Mouse (Mus musculus) heart, embryonic 15.5 days (tissue): ENCODE measurements at regions not wholly inside any gene's neighbourhood (a gene's known extent, or its start where the extent isn't known, plus 50 kb on each side); places are given as distances from the start of the nearest gene placed in this dataset.
A peak's percentile ranks its signal among the peaks of the same experiment; 100 is the strongest.
"Not testable (repeated sequence)": the region's sequence is repeated elsewhere in the genome, so short reads cannot be mapped to it uniquely, and the experiment has no call there.

ENCODE experiments used
- ATAC-seq: fragments of 200-750 bp; cut with Nextera tagmentation; replicated peaks from 2 replicates; pipeline ENCODE4 v1.8.0; 2017; ENCODE audit warnings: low read depth, moderate TSS enrichment; ENCODE audit not compliant: insufficient number of reproducible peaks, insufficient read depth, low FRiP score
- H3K27ac ChIP-seq: fragments of 300-500 bp; sonication (generic); 2 replicates; pipeline ENCODE4 v1.5.1; 2015; ENCODE audit warnings: mild to moderate bottlenecking, inconsistent platforms
- H3K27me3 ChIP-seq: fragments of 300-500 bp; sonication (generic); 2 replicates; pipeline ENCODE4 v1.6.1; 2015; ENCODE audit warnings: inconsistent platforms
- H3K36me3 ChIP-seq: fragments of 300-500 bp; sonication (generic); 2 replicates; pipeline ENCODE4 v1.6.1; 2015; ENCODE audit warnings: mild to moderate bottlenecking, inconsistent platforms
- H3K4me1 ChIP-seq: fragments of 300-500 bp; sonication (generic); replicated peaks from 2 replicates; pipeline ENCODE4 v1.6.1; 2015; ENCODE audit warnings: inconsistent platforms
- H3K4me2 ChIP-seq: fragments of 300-500 bp; sonication (generic); 2 replicates; pipeline ENCODE4 v1.6.1; 2015; ENCODE audit warnings: inconsistent platforms, mild to moderate bottlenecking, moderate library complexity
- H3K4me3 ChIP-seq: fragments of 300-500 bp; sonication (generic); 2 replicates; pipeline ENCODE4 v1.5.1; 2015; ENCODE audit warnings: mild to moderate bottlenecking, inconsistent platforms
- H3K9ac ChIP-seq: fragments of 300-500 bp; sonication (generic); 2 replicates; pipeline ENCODE4 v1.6.1; 2015; ENCODE audit warnings: mild to moderate bottlenecking, inconsistent platforms
- H3K9me3 ChIP-seq: fragments of 300-500 bp; sonication (generic); replicated peaks from 2 replicates; pipeline ENCODE4 v1.6.1; 2016; ENCODE audit warnings: inconsistent platforms
- WGBS: fragments of 180-500 bp; shearing (Covaris S2); methylation state at CpG from one replicate; pipeline ENCODE4 v1.1.7; 2015; ENCODE audit warnings: mixed read lengths; 5-methylcytosine and 5-hydroxymethylcytosine counted together

DNA sequence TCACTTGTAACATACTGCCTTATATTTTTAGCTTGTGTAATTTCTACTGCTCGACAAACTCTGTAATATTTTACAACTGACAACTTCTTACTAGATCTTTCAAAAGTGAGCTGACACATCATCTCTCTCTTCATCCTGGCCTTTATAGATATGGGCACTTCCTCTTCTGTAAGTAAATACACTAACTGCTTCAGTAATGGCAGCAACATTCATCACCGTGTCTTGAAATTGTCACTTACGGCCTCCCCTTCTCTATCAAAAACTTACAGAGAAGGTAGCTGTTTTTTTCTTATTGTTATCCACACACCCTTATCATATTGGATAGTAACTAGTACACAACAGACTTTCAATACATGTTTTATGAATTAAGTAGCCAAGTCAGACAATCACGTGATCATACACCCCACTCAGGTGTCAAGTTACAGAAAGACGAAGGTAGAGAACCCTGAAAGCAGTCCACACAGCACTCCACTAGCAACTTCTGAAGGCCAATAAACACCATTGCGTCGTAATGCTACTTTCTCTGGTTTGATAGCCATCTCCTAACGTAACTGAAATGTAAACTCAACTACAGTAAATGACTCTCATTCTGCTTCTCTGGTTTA lies 109.5 kb upstream of the Gap43 start:
- Histone ChIP-seq H3K27me3 (no peaks in the 10 kb centered on the region), H3K36me3 (no peaks in the 10 kb centered on the region)
- WGBS: 78% methylated on average over 8 of the region's 8 CpGs

DNA sequence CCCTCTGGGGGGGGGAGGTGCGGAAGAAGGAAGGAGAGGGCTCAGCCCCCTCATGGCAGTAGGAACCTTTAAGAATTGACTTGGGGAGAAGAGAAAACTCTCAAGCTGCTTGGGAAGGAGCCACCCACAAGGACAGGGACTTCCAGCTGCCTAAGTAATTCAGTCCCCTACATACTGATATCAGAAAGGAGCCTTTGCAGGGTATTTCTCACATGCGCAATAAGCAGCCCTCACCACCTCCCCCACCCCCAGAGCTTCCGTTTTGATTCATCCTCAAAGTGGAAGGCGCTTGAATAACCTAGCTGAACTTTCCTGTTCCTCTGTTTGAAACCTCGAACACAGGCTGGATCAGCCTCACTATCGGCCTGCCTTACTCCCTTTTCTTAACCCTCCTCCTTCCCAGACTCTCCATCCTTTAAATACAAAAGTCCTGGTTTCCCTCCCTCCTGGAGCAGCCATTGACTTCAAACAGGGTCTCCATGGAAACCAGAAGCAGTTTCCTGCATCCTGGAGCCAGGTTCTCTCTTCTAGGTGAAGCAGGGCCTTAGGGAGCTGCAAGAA lies 104.5 kb upstream of the Gap43 start:
- no peak for ATAC-seq
- H3K4me1 ChIP-seq: peaks cover 10% of the 10 kb centered on the region
- H3K4me2 ChIP-seq: peak overlapping the region; percentile 41
- no peaks in the 10 kb centered on the region for H3K27me3 ChIP-seq
- H3K4me3 ChIP-seq: no peak overlapping the region
- H3K9ac ChIP-seq: no peak overlapping the region
- no peaks in the 10 kb centered on the region for H3K9me3 ChIP-seq
- peak overlapping the region; percentile 46; the same call in 1 of the 2 replicates for H3K27ac ChIP-seq
- 19% methylated on average over 6 of the region's 6 CpGs for whole genome bisulfite sequencing
- H3K36me3 ChIP-seq: no peaks in the 10 kb centered on the region

More for the DNA sequence above, 109.5 kb upstream of the Gap43 start:
- Histone ChIP-seq H3K4me1 (peaks cover under 1% of the 10 kb centered on the region; the same call in 1 of the 2 replicates), H3K9me3 (no peaks in the 10 kb centered on the region), H3K4me3 (no peak overlapping the region), H3K27ac (no peak overlapping the region), H3K4me2 (no peak overlapping the region), H3K9ac (no peak overlapping the region)
- no peak for ATAC-seq

DNA sequence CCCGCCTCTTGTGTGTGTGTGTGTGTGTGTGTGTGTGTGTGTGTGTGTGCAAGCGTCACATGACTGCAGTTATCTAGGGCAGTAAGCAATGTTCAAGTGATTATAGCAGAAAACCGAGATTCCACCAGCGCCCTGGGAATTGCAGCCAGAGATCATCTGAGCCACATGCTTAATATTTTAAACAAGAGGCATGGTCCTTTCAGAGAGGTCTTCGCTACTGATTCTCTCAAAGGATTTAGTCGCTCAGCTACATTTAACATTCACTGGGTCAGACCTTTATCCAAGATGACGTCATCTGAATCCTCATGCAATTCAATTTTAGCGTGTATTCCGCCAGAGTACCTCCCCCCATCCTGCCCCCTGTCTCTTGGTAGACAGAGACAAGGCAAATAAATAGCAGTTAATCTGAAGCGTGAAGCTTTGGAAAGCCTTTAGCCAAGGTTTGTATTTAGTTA lies 104.0 kb upstream of the Gap43 start:
- peak; percentile 58; the same call in 1 of the 2 replicates for ATAC-seq
- peaks cover 10% of the 10 kb centered on the region for H3K4me1 ChIP-seq
- no peak overlapping the region for H3K4me3 ChIP-seq
- H3K4me2 ChIP-seq: peak overlapping the region; percentile 41
- no peak overlapping the region for H3K9ac ChIP-seq
- H3K36me3 ChIP-seq: no peaks in the 10 kb centered on the region
- WGBS: 47% methylated on average over 10 of the region's 10 CpGs
- no peaks in the 10 kb centered on the region for H3K27me3 ChIP-seq
- no peaks in the 10 kb centered on the region for H3K9me3 ChIP-seq
- peak overlapping the region; percentile 46; the same call in 1 of the 2 replicates for H3K27ac ChIP-seq

DNA sequence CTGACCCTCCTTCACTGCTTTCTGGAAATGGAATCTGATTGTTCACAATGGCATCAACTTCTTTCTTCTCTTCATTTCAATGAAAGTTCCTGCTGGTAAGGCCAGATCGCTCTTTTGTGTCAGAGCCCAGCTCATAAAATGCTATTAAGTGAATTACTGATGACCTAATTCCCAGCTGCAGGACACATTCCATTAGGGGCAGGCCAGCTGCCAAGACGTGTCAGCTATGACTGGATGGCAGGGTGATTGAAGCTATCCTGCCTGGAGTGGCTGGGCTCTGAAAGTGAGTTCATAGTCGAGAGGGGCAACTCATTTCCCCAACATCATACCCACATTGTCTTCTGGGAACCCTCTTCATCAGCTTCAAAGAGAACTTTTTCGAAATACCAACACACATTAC lies 100.4 kb upstream of the Gap43 start:
- peaks cover 10% of the 10 kb centered on the region for H3K4me1 ChIP-seq
- H3K4me2 ChIP-seq: no peak overlapping the region
- H3K9me3 ChIP-seq: no peaks in the 10 kb centered on the region
- no peaks in the 10 kb centered on the region for H3K27me3 ChIP-seq
- H3K36me3 ChIP-seq: no peaks in the 10 kb centered on the region
- 0 out of 2 replicates have a peak, but pooled peaks have one; percentile 58 for ATAC-seq
- WGBS: 36% methylated on average over 4 of the region's 4 CpGs
- no peak overlapping the region for H3K4me3 ChIP-seq
- H3K9ac ChIP-seq: no peak overlapping the region
- H3K27ac ChIP-seq: no peak overlapping the region

DNA sequence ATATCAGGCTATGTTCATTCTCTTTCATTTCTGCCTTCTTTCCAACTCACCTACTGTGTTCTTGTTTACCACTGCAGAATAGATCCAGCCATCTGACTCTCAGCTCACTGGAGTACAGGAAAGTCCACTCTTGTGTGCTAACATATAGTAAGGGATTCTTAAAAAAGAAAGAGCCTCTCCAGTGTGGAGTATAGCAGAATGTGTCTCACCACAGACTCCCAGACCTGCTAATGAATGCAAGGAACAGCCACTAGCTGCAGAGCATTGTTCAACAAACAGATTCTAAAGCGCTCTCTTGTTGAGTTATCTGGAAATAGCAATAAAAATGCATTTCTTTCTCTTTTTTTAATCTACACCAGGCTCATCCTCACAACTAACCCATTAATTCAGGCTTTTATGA lies 91.1 kb upstream of the Gap43 start:
- H3K27ac ChIP-seq: no peak overlapping the region
- no peaks in the 10 kb centered on the region for H3K4me1 ChIP-seq
- H3K27me3 ChIP-seq: no peaks in the 10 kb centered on the region
- no peak overlapping the region for H3K4me2 ChIP-seq
- H3K9me3 ChIP-seq: no peaks in the 10 kb centered on the region
- no peak for ATAC-seq
- H3K36me3 ChIP-seq: no peaks in the 10 kb centered on the region
- no peak overlapping the region for H3K4me3 ChIP-seq
- WGBS: 94% methylated on average over 1 of the region's 1 CpGs
- H3K9ac ChIP-seq: no peak overlapping the region

DNA sequence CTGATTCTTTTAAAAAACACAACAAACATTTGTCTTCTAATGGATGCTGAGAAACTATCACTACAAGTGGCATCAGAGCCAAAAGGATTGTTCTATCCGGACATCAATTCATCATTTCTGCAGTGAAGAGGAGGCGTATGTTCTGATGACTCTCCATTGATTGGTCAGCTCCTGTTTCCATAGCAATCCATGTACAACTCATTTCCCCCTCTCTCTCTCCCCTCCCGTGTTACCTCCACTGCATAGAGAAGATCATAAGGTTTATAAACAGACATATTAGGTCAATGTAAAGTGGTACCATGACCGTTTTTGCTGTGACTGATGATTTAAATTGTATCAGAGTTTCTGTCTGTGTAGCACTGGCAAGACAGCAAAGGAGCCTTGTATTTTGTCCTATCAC lies 76.2 kb upstream of the Gap43 start:
- Histone ChIP-seq H3K9ac (no peak overlapping the region), H3K4me3 (no peak overlapping the region), H3K27me3 (no peaks in the 10 kb centered on the region), H3K4me2 (no peak overlapping the region), H3K36me3 (no peaks in the 10 kb centered on the region), H3K9me3 (no peaks in the 10 kb centered on the region), H3K27ac (no peak overlapping the region), H3K4me1 (no peaks in the 10 kb centered on the region)
- 78% methylated on average over 4 of the region's 4 CpGs for WGBS
- no peak for ATAC-seq

DNA sequence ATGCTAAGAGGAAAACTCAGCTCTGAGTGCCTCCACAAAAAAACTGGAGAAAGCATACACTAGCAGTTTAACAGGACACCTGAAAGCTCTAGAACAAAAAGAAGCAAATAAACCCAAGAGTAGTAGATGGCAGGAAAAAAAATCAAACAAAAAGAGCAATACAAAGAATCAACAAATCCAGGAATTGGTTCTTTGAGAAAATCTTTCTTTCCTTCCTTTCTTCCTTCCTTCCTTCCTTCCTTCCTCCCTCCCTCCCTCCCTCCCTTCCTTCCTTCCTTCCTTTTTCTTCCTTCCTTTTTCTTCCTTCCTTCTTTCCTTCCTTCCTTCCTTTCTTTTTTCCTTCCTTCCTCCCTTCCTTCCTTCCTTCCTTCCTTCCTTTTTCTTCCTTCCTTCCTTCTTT lies 71.6 kb upstream of the Gap43 start:
- not testable (repeated sequence) for H3K27ac ChIP-seq, H3K4me1 ChIP-seq, H3K4me2 ChIP-seq, H3K9ac ChIP-seq, ATAC-seq, H3K4me3 ChIP-seq, H3K9me3 ChIP-seq, H3K36me3 ChIP-seq, H3K27me3 ChIP-seq

DNA sequence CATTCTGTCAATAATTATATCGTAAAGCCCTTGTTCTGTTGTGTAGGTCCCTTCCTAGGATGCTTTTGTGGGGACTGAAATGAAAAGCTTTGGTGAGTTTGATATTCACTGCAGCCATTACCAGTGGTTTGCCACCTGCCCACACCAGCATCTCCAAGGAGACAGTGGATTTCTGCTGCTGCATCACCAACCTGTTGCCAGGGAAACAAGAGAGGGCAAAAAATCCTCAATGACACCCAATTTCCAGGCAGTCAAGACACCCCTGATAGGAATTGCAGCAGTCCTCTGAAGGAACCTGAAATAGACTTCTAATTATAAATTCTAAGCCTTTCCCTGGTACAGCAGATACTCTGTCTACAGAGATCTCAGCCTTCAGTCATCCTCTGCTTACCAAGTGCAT lies 56.1 kb upstream of the Gap43 start:
- H3K4me3 ChIP-seq: no peak overlapping the region
- H3K4me2 ChIP-seq: no peak overlapping the region
- no peak for ATAC-seq
- 79% methylated on average over 1 of the region's 1 CpGs for WGBS
- H3K36me3 ChIP-seq: no peaks in the 10 kb centered on the region
- no peak overlapping the region for H3K27ac ChIP-seq
- H3K9ac ChIP-seq: no peak overlapping the region
- no peaks in the 10 kb centered on the region for H3K4me1 ChIP-seq
- H3K9me3 ChIP-seq: no peaks in the 10 kb centered on the region
- H3K27me3 ChIP-seq: no peaks in the 10 kb centered on the region
